Mouse (Mus musculus): ENCODE results near the gene Acsf3.

- TF ChIP-seq POLR2A (IDR thresholded peaks at IDR 0.05; ENCODE audit: low read depth, low read length) (no peak), CTCF (IDR thresholded peaks at IDR 0.05; ENCODE audit: borderline replicate concordance, insufficient read depth, low read length) (no peak)
These were observed 72.7 kb downstream of the Acsf3 start, which contains the start of gene Cdh15 for GRCm38 (mm10) chr8:122847829-122848561.
